Mouse (Mus musculus): ENCODE measurements around the gene Gm42688. TPM values are rescaled to one million over a fixed set of nuclear protein-coding genes. Genes with fewer than 3 reads are reported as not detected.

The Gm42688 gene
- total RNA-seq, 4 experiments from 2014 or later: 7.5 to 9.1 (median 8.5) TPM

- DNase-seq (ENCODE audit: low spot score in 2 of 2): no peak
Measured at GRCm38 (mm10) chr6:83084477-83084876, 16.9 kb upstream of the Gm42688 start.

DNA sequence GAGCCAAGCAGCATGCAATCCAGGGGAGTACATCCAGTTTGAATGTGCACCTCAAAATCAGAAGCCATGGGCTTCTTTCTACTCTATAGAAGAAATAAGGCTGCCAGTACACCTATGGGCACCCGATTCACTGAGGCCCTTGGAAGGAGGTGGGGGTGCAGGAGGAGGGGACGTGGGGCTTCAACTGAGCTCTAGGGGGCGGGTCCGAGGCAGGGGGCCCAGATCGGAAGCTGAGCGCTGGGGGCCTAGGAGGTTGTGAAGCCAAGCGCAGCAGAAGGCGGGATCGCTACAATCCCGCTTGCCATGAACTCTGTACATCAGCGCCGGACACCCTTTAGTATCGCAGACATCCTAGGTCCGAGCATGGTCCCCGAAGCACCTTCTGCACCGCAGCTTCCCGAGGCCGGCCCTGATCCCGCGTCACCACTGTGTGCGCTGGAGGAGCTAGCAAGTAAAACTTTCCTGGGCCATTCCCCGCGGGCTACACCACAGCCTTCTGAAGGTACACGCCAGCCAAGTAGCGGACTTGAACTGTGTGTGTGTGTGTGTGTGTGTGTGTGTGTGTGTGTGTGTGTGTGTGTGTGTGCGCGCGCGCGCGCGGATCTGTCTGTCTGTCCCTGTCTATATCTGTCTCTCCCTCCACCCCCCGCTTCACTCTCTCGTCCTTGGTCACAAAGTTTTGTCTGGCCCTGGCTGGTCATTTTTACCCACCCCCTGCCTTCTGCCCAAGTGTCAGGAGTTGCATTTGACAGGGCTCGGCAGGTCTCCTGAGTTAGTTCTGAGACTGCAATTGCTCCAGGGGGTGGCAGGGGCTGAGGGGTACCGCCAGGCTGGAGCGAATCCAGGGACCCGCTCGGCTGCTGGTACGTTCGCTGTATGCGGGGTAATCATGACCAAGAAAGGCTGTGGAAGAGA is 15.0 kb upstream of the Gm42688 start, which contains the start of gene Lbx2:
Gene Lbx2, plus strand, starts transcription at position 247 of the 915 bp plus-strand sequence.
- no peak for DNase-seq (ENCODE audit: low spot score in 2 of 2)

DNA sequence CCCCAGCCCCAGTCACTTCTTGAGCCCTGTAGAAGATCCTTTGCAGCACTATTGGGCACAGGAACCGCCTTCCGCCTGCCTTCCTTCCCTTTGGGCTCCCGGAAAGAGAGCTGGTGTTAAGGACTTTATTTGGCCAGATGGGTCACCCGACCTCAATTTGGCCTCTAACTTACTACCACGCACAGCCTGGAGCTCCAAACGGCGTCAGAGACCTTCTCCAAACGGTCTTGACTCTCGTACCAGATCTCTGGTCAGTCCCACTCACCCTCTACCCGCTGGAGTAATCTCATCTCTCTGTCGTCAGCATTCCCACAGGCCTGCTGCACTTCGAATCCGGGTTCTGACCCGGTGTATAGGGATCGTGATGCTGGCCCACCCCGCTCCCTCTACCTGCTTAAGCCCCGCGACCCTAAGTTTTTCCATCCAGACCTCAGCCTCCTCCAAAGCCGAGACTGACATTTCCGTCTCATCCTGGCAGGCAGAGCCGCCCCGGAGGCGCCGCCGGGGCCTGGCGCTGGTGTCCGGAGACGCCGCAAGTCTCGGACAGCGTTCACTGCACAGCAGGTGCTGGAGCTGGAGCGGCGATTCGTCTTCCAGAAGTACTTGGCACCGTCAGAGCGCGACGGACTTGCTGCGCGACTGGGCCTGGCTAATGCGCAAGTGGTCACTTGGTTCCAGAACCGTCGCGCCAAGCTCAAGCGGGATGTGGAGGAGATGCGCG is 14.1 kb upstream of the Gm42688 start:
- DNase-seq (ENCODE audit: low spot score in 2 of 2): no peak

DNA sequence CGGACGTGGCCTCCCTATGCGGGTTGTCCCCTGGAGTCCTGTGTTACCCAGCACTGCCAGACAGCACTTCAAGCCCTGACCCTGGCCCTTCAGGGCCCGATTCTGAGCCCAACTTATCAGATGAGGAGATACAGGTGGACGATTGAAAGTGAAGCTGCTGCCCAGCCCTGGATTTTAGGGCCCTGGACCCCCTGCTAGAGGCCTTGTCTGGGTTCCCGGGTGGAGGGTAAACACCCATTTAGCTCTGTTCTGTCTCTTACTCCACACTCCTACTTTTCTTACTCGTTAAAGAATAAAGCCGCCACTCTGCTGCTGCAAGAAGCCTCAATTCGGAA is 13.5 kb upstream of the Gm42688 start:
- no peak for DNase-seq (ENCODE audit: low spot score in 2 of 2)

DNA sequence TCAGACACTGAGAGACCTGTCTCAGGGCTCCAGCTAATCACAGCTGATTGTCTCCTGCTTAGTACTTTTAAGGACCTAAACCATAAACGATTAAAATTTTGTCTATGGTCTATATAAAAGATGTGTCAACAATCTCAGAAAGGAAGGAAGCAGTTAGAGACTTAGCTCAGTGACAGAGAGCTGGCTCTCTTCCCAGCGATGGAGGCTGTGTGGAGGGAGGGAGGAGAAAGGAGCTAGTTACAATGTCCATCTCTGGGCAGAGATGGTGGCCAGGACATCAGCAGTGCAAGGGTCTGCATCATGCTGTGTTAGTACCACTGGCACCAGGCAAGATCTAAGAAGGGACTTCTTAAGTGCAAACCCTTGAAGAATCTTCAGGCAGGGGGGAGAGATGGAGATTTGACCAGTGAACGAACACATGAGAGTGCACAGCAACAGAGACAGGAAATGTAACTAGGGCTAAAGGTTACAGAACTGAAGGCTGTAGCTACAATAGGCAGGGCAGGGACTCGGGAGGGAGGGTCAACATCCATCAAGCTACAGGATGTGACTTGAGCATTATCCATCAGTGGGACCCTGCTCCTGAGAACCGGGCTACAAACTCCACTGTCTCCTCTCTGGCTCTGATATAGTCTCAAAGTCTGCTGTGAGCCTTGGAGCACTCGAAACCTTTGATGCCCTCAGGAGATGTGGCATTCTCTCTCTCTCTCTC is 8.8 kb upstream of the Gm42688 start:
- DNase-seq (ENCODE audit: low spot score in 2 of 2): no peak

DNA sequence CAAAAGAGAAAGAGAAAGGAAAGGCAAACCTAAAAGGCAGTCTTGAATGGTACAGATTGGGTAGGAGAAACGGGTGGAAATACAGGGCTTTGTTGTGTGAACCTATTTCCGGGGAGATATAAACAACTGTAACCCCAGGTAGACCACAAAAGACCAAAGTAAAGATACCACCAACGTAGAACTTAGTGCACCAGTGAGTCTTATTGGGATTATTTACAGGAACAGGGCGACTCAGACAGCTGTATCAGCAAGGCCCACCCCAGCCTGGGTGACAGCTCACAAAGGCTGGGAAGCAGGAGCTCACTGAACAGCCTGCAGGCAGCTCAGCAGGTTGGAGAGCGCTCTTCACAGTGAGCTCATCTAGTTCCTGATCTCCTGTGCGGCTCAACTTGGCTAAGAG is 5.4 kb upstream of the Gm42688 start:
- no peak for DNase-seq (ENCODE audit: low spot score in 2 of 2)

DNA sequence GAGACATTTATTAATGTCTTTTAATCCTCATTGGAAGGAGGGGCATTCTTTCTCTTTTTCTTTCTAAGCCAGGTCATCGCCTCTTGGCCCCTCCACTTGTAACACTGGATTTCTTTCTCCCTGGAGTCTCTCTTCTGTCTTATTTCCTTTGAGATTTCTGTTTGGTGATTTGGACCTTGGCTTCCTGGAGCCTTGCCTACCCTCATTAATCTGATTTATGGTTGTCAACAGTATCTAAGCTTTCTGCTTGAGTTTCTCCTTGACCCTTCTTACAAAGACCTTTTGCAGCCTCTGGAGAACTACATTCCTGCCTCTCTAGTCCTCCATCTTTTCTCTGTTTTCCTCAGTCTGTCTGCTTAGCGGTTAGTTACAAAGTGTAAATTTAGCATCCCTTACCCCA is 3.0 kb upstream of the Gm42688 start:
- no peak for DNase-seq (ENCODE audit: low spot score in 2 of 2)

DNA sequence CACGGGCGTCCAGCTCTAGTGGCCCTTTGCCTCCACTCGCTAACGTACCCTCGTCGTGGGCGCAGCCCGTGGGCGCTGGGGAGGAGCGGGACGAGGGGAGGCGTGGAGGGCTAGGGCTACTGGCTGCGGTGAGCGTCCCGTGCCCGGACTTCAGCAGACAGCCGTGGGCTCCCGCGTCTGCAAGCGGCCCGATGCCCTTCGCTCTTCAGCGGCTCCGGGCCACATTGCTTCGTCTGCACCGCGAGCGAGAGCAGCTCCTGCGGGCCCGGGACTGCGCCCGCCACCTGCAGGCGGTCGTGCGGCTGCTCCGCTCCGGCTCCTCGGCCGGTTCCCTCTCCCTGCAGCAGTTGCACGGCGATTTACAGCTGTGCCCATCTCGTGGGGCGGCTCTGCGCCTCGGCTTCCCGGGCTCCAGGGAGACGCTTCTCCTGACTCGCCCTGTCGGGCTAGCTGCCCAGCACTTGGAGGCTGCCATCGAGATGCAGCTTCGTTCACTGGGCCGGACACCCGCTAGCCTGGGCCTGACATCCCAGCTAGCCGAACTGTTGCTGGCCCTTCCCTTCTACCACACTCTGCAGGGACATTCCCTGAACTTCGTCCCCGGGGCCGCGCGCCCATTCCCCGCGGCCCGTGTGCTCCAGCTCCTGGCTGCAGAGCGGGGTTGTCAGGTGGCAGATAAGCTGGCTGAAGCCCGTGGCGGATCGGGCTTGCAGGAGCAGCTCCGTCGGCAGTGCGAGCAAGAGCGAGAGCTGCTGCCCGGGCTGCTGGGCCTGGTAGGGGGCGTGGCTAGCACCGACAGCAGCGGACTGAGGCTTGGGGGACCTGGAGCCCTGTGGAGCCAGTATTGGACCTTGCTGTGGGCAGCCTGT is 505 bp downstream of the Gm42688 start:
- peak in 1 of 2 experiments; percentile 59 for DNase-seq (ENCODE audit: low spot score in 2 of 2)

GRCm38 (mm10) chr6:83103130-83103650 is 1.8 kb downstream of the Gm42688 start:
- DNase-seq (ENCODE audit: low spot score in 2 of 2): no peak

- DNase-seq (ENCODE audit: low spot score in 2 of 2): peak; percentile 44 to 65
Measured at GRCm38 (mm10) chr6:83104158-83104557, 2.7 kb downstream of the Gm42688 start.

DNA sequence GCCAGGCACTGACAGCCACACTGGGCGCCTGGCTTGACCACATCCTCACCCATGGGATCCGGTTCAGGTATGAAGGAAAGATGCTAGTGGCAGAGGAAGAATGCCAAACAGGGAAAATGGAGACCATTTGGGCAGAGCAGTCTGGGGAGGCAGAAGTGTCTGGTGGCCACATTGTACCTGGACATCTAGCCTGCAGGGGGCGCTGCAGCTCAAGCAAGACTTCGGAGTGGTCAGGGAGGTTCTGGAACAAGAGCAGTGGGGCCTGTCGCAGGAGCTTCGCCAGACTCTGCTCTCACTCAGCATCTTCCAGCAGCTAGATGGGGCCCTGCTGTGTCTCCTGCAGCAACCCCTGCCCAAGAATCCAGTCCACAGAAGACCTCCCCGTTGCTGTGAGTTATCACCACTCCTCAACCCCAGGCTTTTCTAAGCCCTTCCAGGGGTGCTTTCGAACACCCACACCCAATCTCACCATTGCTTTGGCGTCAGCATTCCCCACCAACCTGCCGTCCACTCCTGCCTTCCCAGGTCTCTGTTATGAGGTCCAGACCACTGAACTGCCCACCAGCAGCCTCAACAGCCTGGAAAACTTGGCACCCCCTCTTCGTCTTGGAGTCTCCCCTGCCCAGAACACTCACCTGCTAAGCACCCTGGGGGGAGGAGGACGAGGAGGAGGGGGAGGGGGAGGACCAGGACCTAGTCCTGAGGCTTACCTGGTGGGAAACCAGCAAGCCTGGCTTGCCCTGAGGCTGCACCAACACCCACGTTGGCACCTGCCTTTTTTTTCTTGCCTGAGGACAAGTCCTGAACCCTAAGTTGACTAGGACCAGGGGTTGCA is 6.4 kb downstream of the Gm42688 start:
- DNase-seq (ENCODE audit: low spot score in 2 of 2): peak; percentile 50 to 55

DNA sequence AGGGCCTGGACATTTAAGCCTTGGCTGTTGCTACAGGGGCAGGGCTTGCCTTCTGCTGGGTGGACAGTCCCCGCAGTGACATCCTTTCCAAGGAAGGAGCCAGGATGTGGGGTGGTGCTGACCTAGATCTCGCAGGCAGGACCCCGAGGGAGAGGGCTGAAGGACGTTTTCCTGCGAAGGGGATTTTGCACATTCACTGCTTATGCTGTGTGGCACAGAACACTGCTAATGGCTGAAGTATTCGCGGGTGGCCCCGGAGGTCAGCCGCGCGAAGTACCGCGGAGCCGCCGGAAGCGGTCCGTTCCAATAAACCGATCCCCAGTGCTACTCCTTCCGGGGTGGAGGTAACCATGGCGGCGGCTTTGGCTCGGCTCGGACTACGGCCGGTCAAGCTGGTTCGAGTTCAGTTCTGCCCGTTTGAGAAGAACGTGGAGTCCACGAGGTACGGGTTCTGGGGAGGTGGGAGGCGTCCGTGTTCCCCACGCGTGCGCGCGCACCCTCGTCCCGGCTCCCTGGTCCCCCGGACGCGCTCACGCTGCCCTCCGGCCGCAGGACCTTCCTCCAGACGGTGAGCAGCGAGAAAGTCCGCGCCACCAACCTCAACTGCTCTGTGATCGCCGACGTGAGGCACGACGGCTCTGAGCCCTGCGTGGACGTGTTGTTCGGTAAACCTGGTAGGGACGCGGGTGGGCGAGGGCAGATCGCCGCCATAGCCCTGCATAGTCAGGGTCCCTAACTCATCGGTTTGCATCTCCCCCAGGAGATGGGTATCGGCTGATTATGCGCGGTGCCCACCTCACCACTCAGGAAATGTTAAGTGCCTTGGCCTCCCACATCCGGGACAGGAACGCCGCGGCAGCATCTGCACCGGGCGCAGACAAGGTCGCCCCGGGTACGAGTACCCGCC is 7.6 kb downstream of the Gm42688 start, which contains the start of gene Mrpl53:
Gene Mrpl53, plus strand, starts transcription at position 279 of the 907 bp plus-strand sequence.
- DNase-seq (ENCODE audit: low spot score in 2 of 2): peak; percentile 73 to 78

- no peak for DNase-seq (ENCODE audit: low spot score in 2 of 2)
Measured at GRCm38 (mm10) chr6:83111510-83112136, 10.2 kb downstream of the Gm42688 start.

- DNase-seq (ENCODE audit: low spot score in 2 of 2): peak; percentile 87 to 88
Measured at GRCm38 (mm10) chr6:83115011-83115671, 13.7 kb downstream of the Gm42688 start, which contains the start of gene Mogs. Gene Mogs, plus strand, starts transcription at chr6:83115496.

DNA sequence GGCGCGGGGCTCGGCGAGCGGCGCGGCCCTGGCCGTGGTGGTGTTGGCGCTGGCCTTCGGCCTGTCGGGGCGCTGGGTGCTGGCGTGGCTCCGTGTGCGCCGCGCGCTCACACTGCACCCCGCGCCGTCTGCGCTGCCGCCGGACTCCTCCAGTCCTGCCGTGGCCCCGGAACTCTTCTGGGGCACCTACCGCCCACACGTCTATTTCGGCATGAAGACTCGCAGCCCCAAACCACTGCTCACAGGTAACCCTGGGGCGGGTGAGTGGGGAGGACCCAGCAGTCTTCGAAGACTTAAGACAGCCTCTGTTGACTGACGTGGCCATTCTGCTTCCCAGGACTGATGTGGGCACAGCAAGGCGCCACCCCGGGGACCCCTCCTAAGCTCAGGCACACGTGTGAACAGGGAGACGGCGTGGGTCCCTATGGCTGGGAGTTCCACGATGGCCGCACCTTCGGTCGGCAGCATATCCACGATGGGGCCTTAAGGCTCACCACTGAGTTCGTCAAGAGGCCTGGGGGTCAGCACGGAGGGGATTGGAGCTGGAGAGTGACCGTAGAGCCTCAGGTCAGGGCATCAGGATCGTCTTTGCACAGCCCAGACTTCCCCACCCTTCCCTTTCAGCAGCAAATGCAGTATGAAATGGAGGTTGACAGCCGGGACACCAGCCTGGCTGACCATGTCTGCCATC is 14.4 kb downstream of the Gm42688 start:
- DNase-seq (ENCODE audit: low spot score in 2 of 2): no peak

- DNase-seq (ENCODE audit: low spot score in 2 of 2): no peak
Measured at GRCm38 (mm10) chr6:83116373-83117164, 15.2 kb downstream of the Gm42688 start.
